In genomic region chr11:88583259-88583833, GRCm38 (mm10) we compare ENCODE assay signal across 8 mouse cellular contexts.
A peak's percentile ranks its signal among the peaks of the same experiment; 100 is the strongest.
DNase-seq lines count a peak whose midpoint lies in the region; ATAC-seq and TF ChIP-seq lines count a peak whose summit lies in the region.

No protein-coding gene starts in this region.

- no peak for TF ChIP-seq POLR2A in myocyte (IDR thresholded peaks at IDR 0.05; ENCODE audit: insufficient read length, low read depth)

- H3K27ac ChIP-seq in kidney, embryonic 16.5 days (ENCODE audit: low read length), result peak overlapping the region; percentile 91
- H3K27ac ChIP-seq in brown adipose tissue, adult 24 weeks (replicated peaks; ENCODE audit: low read depth, low read length), result 0 out of 2 replicates have a peak overlapping the region, but pooled peaks have one; percentile 14
- peak overlapping the region; percentile 83 for H3K27ac ChIP-seq in hindbrain, embryonic 14.5 days

- peak overlapping the region; percentile 61 for H3K9ac ChIP-seq in kidney, embryonic 16.5 days (replicated peaks; ENCODE audit: low read length)
- peak overlapping the region; percentile 46 for H3K9ac ChIP-seq in hindbrain, embryonic 14.5 days

- H3K9me3 ChIP-seq in kidney, embryonic 16.5 days (ENCODE audit: low read length), result no peaks in the 10 kb centered on the region
- no peaks in the 10 kb centered on the region for H3K9me3 ChIP-seq in hindbrain, embryonic 14.5 days (ENCODE audit: control insufficient read depth, low read length)

- H3K4me2 ChIP-seq in kidney, embryonic 16.5 days (replicated peaks; ENCODE audit: low read depth, low read length), result peak overlapping the region; percentile 26; the same call in 1 of the 2 replicates
- peak overlapping the region; percentile 32; the same call in 1 of the 2 replicates for H3K4me2 ChIP-seq in hindbrain, embryonic 14.5 days (replicated peaks)
- H3K4me2 ChIP-seq in myocyte (ENCODE audit: low read depth), result peak overlapping the region; percentile 73

- DNase-seq in kidney, postnatal 25 days, result no peak
- no peak for DNase-seq in hindbrain, embryonic 14.5 days (ENCODE audit: low spot score)
- no peak for DNase-seq in adrenal gland, adult 18-20 months (ENCODE audit: low spot score in 2 of 2)
- DNase-seq in thymus, postnatal 36 days, result no peak
- DNase-seq in gastrocnemius, adult 18-20 months (ENCODE audit: low spot score), result no peak

- H3K27me3 ChIP-seq in kidney, embryonic 16.5 days (ENCODE audit: insufficient read depth, low read length), result no peaks in the 10 kb centered on the region
- no peaks in the 10 kb centered on the region for H3K27me3 ChIP-seq in hindbrain, embryonic 14.5 days (ENCODE audit: control insufficient read depth, insufficient read depth, low read length)
- no peaks in the 10 kb centered on the region for H3K27me3 ChIP-seq in myocyte (ENCODE audit: control insufficient read depth, insufficient read depth, insufficient read length)

- 8% methylated on average over 8 of the region's 8 CpGs for WGBS in kidney, embryonic 16.5 days
- WGBS in hindbrain, embryonic 14.5 days, result 3% methylated on average over 8 of the region's 8 CpGs

- no peaks in the 10 kb centered on the region; the same call in 1 of the 2 replicates for H3K36me3 ChIP-seq in kidney, embryonic 16.5 days (ENCODE audit: insufficient read depth, low read length)
- H3K36me3 ChIP-seq in hindbrain, embryonic 14.5 days (replicated peaks; ENCODE audit: control insufficient read depth, insufficient read depth), result no peaks in the 10 kb centered on the region
- H3K36me3 ChIP-seq in myocyte (ENCODE audit: control insufficient read depth, insufficient read depth), result peaks cover 4% of the 10 kb centered on the region

- no peak overlapping the region for H3ac ChIP-seq in myocyte (ENCODE audit: control insufficient read depth, insufficient read length)

- H3K4me3 ChIP-seq in kidney, embryonic 16.5 days (ENCODE audit: low read length), result no peak overlapping the region
- H3K4me3 ChIP-seq in brown adipose tissue, adult 24 weeks (ENCODE audit: insufficient read depth, low read depth, low read length), result no peak overlapping the region
- H3K4me3 ChIP-seq in hindbrain, embryonic 14.5 days (replicated peaks; ENCODE audit: low read length), result no peak overlapping the region
- no peak overlapping the region for H3K4me3 ChIP-seq in myocyte

- H3K4me1 ChIP-seq in kidney, embryonic 16.5 days (ENCODE audit: insufficient read depth, low read length), result peaks cover 76% of the 10 kb centered on the region
- H3K4me1 ChIP-seq in brown adipose tissue, adult 24 weeks (ENCODE audit: control insufficient read depth, insufficient read depth, insufficient read length, low read length), result peaks cover 7% of the 10 kb centered on the region; the same call in 1 of the 2 replicates
- peaks cover 81% of the 10 kb centered on the region for H3K4me1 ChIP-seq in hindbrain, embryonic 14.5 days (replicated peaks; ENCODE audit: control insufficient read depth, insufficient read depth, low read length)

- H3K79me2 ChIP-seq in myocyte (ENCODE audit: control insufficient read depth, insufficient read depth), result peaks cover 58% of the 10 kb centered on the region

- ATAC-seq in kidney, embryonic 16.5 days (ENCODE audit: low FRiP score, low TSS enrichment), result peak; percentile 17; the same call in 1 of the 2 replicates
- peak; percentile 73 for ATAC-seq in hindbrain, embryonic 14.5 days (ENCODE audit: low FRiP score)

TF ChIP-seq in myocyte, 11 proteins besides CTCF, POLR2A, EP300 and RAD21:
- TF ChIP-seq MAX (IDR thresholded peaks at IDR 0.05; ENCODE audit: low read depth), result no peak
- TF ChIP-seq MYOG (IDR thresholded peaks at IDR 0.05; ENCODE audit: control insufficient read depth in 1 of 3, insufficient read depth in 1 of 3, insufficient read length in 2 of 3, low read depth in 2 of 3), result no peak

Comparison
In these comparisons a context has a peak if more than half of its experiments do, and no peak if none do; other contexts are left out.
1. H3K27ac ChIP-seq: peak in every context shown above with its lines; median percentile 91 in kidney, embryonic 16.5 days; 83 in hindbrain, embryonic 14.5 days; 14 in brown adipose tissue, adult 24 weeks.